Mouse (Mus musculus): Measurements from ENCODE around the gene Nle1. TPM values are rescaled to one million over a fixed set of nuclear protein-coding genes. Genes with fewer than 3 reads are reported as not detected.

Nle1 gene
- polyA plus RNA-seq, 1 experiment: 33.7 TPM

GRCm38 (mm10) chr11:82865957-82866356, 42.3 kb downstream of the Nle1 start:
- Histone ChIP-seq H3K4me2 (ENCODE audit: low read depth) (no peak overlapping the region), H3K79me2 (ENCODE audit: control insufficient read depth, insufficient read depth) (no peaks in the 10 kb centered on the region), H3K4me3 (no peak overlapping the region), H3ac (ENCODE audit: control insufficient read depth, insufficient read length) (no peak overlapping the region), H3K36me3 (ENCODE audit: control insufficient read depth, insufficient read depth) (no peaks in the 10 kb centered on the region), H3K27me3 (ENCODE audit: control insufficient read depth, insufficient read depth, insufficient read length) (no peaks in the 10 kb centered on the region)
- TF ChIP-seq TCF3 (IDR thresholded peaks at IDR 0.05; ENCODE audit: insufficient read length, low read depth): no peak
- no peak for TF ChIP-seq MYOG (IDR thresholded peaks at IDR 0.05; ENCODE audit: control insufficient read depth in 1 of 3, insufficient read depth in 1 of 3, insufficient read length in 2 of 3, low read depth in 2 of 3)
- TF ChIP-seq TCF12 (IDR thresholded peaks at IDR 0.05; ENCODE audit: insufficient read depth, poor library complexity, severe bottlenecking): no peak
- no peak for TF ChIP-seq SRF (IDR thresholded peaks at IDR 0.05; ENCODE audit: control insufficient read depth, insufficient read length, low read depth)
- no peak for TF ChIP-seq USF1 (IDR thresholded peaks at IDR 0.05; ENCODE audit: low read depth)
- no peak for TF ChIP-seq E2F4 (IDR thresholded peaks at IDR 0.05; ENCODE audit: insufficient read depth)
- TF ChIP-seq MAX (IDR thresholded peaks at IDR 0.05; ENCODE audit: low read depth): no peak
- no peak for TF ChIP-seq REST (IDR thresholded peaks at IDR 0.05; ENCODE audit: insufficient read depth, insufficient read length)
- no peak for TF ChIP-seq CEBPB (IDR thresholded peaks at IDR 0.05; ENCODE audit: insufficient read depth, poor library complexity, severe bottlenecking)

- Histone ChIP-seq H3K4me2 (ENCODE audit: low read depth) (no peak overlapping the region), H3K27me3 (ENCODE audit: control insufficient read depth, insufficient read depth, insufficient read length) (no peaks in the 10 kb centered on the region), H3K36me3 (ENCODE audit: control insufficient read depth, insufficient read depth) (no peaks in the 10 kb centered on the region), H3ac (ENCODE audit: control insufficient read depth, insufficient read length) (no peak overlapping the region), H3K79me2 (ENCODE audit: control insufficient read depth, insufficient read depth) (no peaks in the 10 kb centered on the region), H3K4me3 (no peak overlapping the region)
- no peak for TF ChIP-seq MYOG (IDR thresholded peaks at IDR 0.05; ENCODE audit: control insufficient read depth in 1 of 3, insufficient read depth in 1 of 3, insufficient read length in 2 of 3, low read depth in 2 of 3)
- no peak for TF ChIP-seq USF1 (IDR thresholded peaks at IDR 0.05; ENCODE audit: low read depth)
- no peak for TF ChIP-seq TCF12 (IDR thresholded peaks at IDR 0.05; ENCODE audit: insufficient read depth, poor library complexity, severe bottlenecking)
- TF ChIP-seq E2F4 (IDR thresholded peaks at IDR 0.05; ENCODE audit: insufficient read depth): no peak
- TF ChIP-seq POLR2AphosphoS2 (IDR thresholded peaks at IDR 0.05; ENCODE audit: insufficient read length, low read depth): no peak
- no peak for TF ChIP-seq MYOD1 (IDR thresholded peaks at IDR 0.05; ENCODE audit: control insufficient read depth in 1 of 3, insufficient read length in 2 of 3, low read depth in 2 of 3)
- no peak for TF ChIP-seq SRF (IDR thresholded peaks at IDR 0.05; ENCODE audit: control insufficient read depth, insufficient read length, low read depth)
- TF ChIP-seq MAX (IDR thresholded peaks at IDR 0.05; ENCODE audit: low read depth): no peak
- no peak for TF ChIP-seq TCF3 (IDR thresholded peaks at IDR 0.05; ENCODE audit: insufficient read length, low read depth)
- no peak for TF ChIP-seq REST (IDR thresholded peaks at IDR 0.05; ENCODE audit: insufficient read depth, insufficient read length)
- TF ChIP-seq POLR2A (IDR thresholded peaks at IDR 0.05; ENCODE audit: insufficient read length, low read depth): no peak
- TF ChIP-seq CEBPB (IDR thresholded peaks at IDR 0.05; ENCODE audit: insufficient read depth, poor library complexity, severe bottlenecking): no peak
Measured at GRCm38 (mm10) chr11:82863488-82863931, 44.7 kb downstream of the Nle1 start.

- Histone ChIP-seq H3K79me2 (ENCODE audit: control insufficient read depth, insufficient read depth) (no peaks in the 10 kb centered on the region), H3K4me2 (ENCODE audit: low read depth) (no peak overlapping the region), H3K27me3 (ENCODE audit: control insufficient read depth, insufficient read depth, insufficient read length) (no peaks in the 10 kb centered on the region), H3K36me3 (ENCODE audit: control insufficient read depth, insufficient read depth) (no peaks in the 10 kb centered on the region), H3K4me3 (no peak overlapping the region), H3ac (ENCODE audit: control insufficient read depth, insufficient read length) (no peak overlapping the region)
- TF ChIP-seq E2F4 (IDR thresholded peaks at IDR 0.05; ENCODE audit: insufficient read depth) (no peak), POLR2A (IDR thresholded peaks at IDR 0.05; ENCODE audit: insufficient read length, low read depth) (no peak), TCF3 (IDR thresholded peaks at IDR 0.05; ENCODE audit: insufficient read length, low read depth) (no peak), SRF (IDR thresholded peaks at IDR 0.05; ENCODE audit: control insufficient read depth, insufficient read length, low read depth) (no peak), CEBPB (IDR thresholded peaks at IDR 0.05; ENCODE audit: insufficient read depth, poor library complexity, severe bottlenecking) (no peak), MYOD1 (IDR thresholded peaks at IDR 0.05; ENCODE audit: control insufficient read depth in 1 of 3, insufficient read length in 2 of 3, low read depth in 2 of 3) (no peak)
Measured at GRCm38 (mm10) chr11:82863059-82863458, 45.2 kb downstream of the Nle1 start.

- H3ac ChIP-seq (ENCODE audit: control insufficient read depth, insufficient read length): no peak overlapping the region
- no peaks in the 10 kb centered on the region for H3K36me3 ChIP-seq (ENCODE audit: control insufficient read depth, insufficient read depth)
- H3K79me2 ChIP-seq (ENCODE audit: control insufficient read depth, insufficient read depth): no peaks in the 10 kb centered on the region
- no peaks in the 10 kb centered on the region for H3K27me3 ChIP-seq (ENCODE audit: control insufficient read depth, insufficient read depth, insufficient read length)
- no peak overlapping the region for H3K4me2 ChIP-seq (ENCODE audit: low read depth)
- no peak overlapping the region for H3K4me3 ChIP-seq
- TF ChIP-seq MYOG (IDR thresholded peaks at IDR 0.05; ENCODE audit: control insufficient read depth in 1 of 3, insufficient read depth in 1 of 3, insufficient read length in 2 of 3, low read depth in 2 of 3) (no peak), TCF3 (IDR thresholded peaks at IDR 0.05; ENCODE audit: insufficient read length, low read depth) (no peak), POLR2A (IDR thresholded peaks at IDR 0.05; ENCODE audit: insufficient read length, low read depth) (no peak), CEBPB (IDR thresholded peaks at IDR 0.05; ENCODE audit: insufficient read depth, poor library complexity, severe bottlenecking) (no peak), TCF12 (IDR thresholded peaks at IDR 0.05; ENCODE audit: insufficient read depth, poor library complexity, severe bottlenecking) (no peak), USF1 (IDR thresholded peaks at IDR 0.05; ENCODE audit: low read depth) (no peak)
Measured at GRCm38 (mm10) chr11:82862638-82863037, 45.6 kb downstream of the Nle1 start.

- Histone ChIP-seq H3K79me2 (ENCODE audit: control insufficient read depth, insufficient read depth) (no peaks in the 10 kb centered on the region), H3K36me3 (ENCODE audit: control insufficient read depth, insufficient read depth) (no peaks in the 10 kb centered on the region), H3K27me3 (ENCODE audit: control insufficient read depth, insufficient read depth, insufficient read length) (no peaks in the 10 kb centered on the region), H3K4me3 (no peak overlapping the region), H3ac (ENCODE audit: control insufficient read depth, insufficient read length) (no peak overlapping the region), H3K4me2 (ENCODE audit: low read depth) (no peak overlapping the region)
- TF ChIP-seq MYOG (IDR thresholded peaks at IDR 0.05; ENCODE audit: control insufficient read depth in 1 of 3, insufficient read depth in 1 of 3, insufficient read length in 2 of 3, low read depth in 2 of 3): no peak
- TF ChIP-seq POLR2A (IDR thresholded peaks at IDR 0.05; ENCODE audit: insufficient read length, low read depth): no peak
- TF ChIP-seq USF1 (IDR thresholded peaks at IDR 0.05; ENCODE audit: low read depth): no peak
- no peak for TF ChIP-seq MYOD1 (IDR thresholded peaks at IDR 0.05; ENCODE audit: control insufficient read depth in 1 of 3, insufficient read length in 2 of 3, low read depth in 2 of 3)
- no peak for TF ChIP-seq TCF12 (IDR thresholded peaks at IDR 0.05; ENCODE audit: insufficient read depth, poor library complexity, severe bottlenecking)
- TF ChIP-seq POLR2AphosphoS2 (IDR thresholded peaks at IDR 0.05; ENCODE audit: insufficient read length, low read depth): no peak
- TF ChIP-seq CEBPB (IDR thresholded peaks at IDR 0.05; ENCODE audit: insufficient read depth, poor library complexity, severe bottlenecking): no peak
- no peak for TF ChIP-seq SRF (IDR thresholded peaks at IDR 0.05; ENCODE audit: control insufficient read depth, insufficient read length, low read depth)
- no peak for TF ChIP-seq E2F4 (IDR thresholded peaks at IDR 0.05; ENCODE audit: insufficient read depth)
- TF ChIP-seq MAX (IDR thresholded peaks at IDR 0.05; ENCODE audit: low read depth): no peak
- no peak for TF ChIP-seq TCF3 (IDR thresholded peaks at IDR 0.05; ENCODE audit: insufficient read length, low read depth)
- no peak for TF ChIP-seq REST (IDR thresholded peaks at IDR 0.05; ENCODE audit: insufficient read depth, insufficient read length)
Measured at GRCm38 (mm10) chr11:82861558-82861957, 46.7 kb downstream of the Nle1 start.
